Mouse (Mus musculus) MEL (cell line): Measurements from ENCODE around the gene Rxfp4.
"Not testable (repeated sequence)": the region's sequence is repeated elsewhere in the genome, so short reads cannot be mapped to it uniquely, and the experiment has no call there.

Experiments used
- CHD1 ChIP-seq: IDR thresholded peaks from 2 replicates; pipeline ENCODE4 v1.6.1; 2012; ENCODE audit warnings: low read depth, mild to moderate bottlenecking, inconsistent platforms, low read length, improper control_type of control experiment
- CHD2 ChIP-seq: IDR thresholded peaks from 2 replicates; pipeline ENCODE4 v1.6.1; 2011; ENCODE audit warnings: low read length, improper control_type of control experiment
- CTCF ChIP-seq, 3 experiments: IDR thresholded peaks in 2 of 3; conservative IDR thresholded peaks in 1 of 3; 2 replicates each; pipeline ENCODE4 v1.5.1; 2011 to 2012; ENCODE audit warnings: low read length in 3 of 3, low read depth in 2 of 3, mild to moderate bottlenecking in 2 of 3, improper control_type of control experiment in 1 of 3, inconsistent platforms in 1 of 3, mixed read lengths in 1 of 3, moderate library complexity in 1 of 3; ENCODE audit not compliant: control insufficient read depth in 1 of 3, insufficient read depth in 1 of 3, poor library complexity in 1 of 3, severe bottlenecking in 1 of 3
- EP300 ChIP-seq, 2 experiments: IDR thresholded peaks; 2 replicates each; pipeline ENCODE4 v1.6.1; 2011; ENCODE audit warnings: improper control_type of control experiment in 2 of 2, low read length in 2 of 2, low read depth in 1 of 2, mild to moderate bottlenecking in 1 of 2
- GATA1 ChIP-seq: IDR thresholded peaks from 2 replicates; pipeline ENCODE4 v1.6.1; 2011; ENCODE audit warnings: low read depth, low read length, improper control_type of control experiment
- HCFC1 ChIP-seq: IDR thresholded peaks from 2 replicates; pipeline ENCODE4 v1.6.1; 2012; ENCODE audit warnings: low read depth, mild to moderate bottlenecking, inconsistent platforms, low read length, improper control_type of control experiment, moderate library complexity
- KAT2A ChIP-seq: conservative IDR thresholded peaks from 2 replicates; pipeline ENCODE4 v1.6.1; 2012; ENCODE audit warnings: low read depth, low read length, improper control_type of control experiment, inconsistent platforms
- MAFK ChIP-seq: IDR thresholded peaks from 2 replicates; pipeline ENCODE4 v1.6.1; 2011; ENCODE audit warnings: low read depth, mild to moderate bottlenecking, low read length, improper control_type of control experiment, borderline replicate concordance
- MAX ChIP-seq: IDR thresholded peaks from 2 replicates; pipeline ENCODE4 v1.6.1; 2011; ENCODE audit warnings: low read length, improper control_type of control experiment
- MXI1 ChIP-seq: IDR thresholded peaks from 2 replicates; pipeline ENCODE4 v1.6.1; 2011; ENCODE audit warnings: mild to moderate bottlenecking, low read depth, low read length, improper control_type of control experiment
- POLR2A ChIP-seq, 2 experiments: IDR thresholded peaks; 2 replicates each; pipeline ENCODE4 v1.6.1; 2011 to 2012; ENCODE audit warnings: low read length in 2 of 2, mild to moderate bottlenecking in 2 of 2, control low read depth in 1 of 2, improper control_type of control experiment in 1 of 2, low read depth in 1 of 2, moderate library complexity in 1 of 2; ENCODE audit not compliant: control insufficient read depth in 1 of 2, insufficient read depth in 1 of 2, poor library complexity in 1 of 2
- TAL1 ChIP-seq: IDR thresholded peaks from 2 replicates; pipeline ENCODE4 v1.6.1; 2012; ENCODE audit warnings: mild to moderate bottlenecking, inconsistent platforms, low read length, moderate library complexity, mixed read lengths
- UBTF ChIP-seq: IDR thresholded peaks from 2 replicates; pipeline ENCODE4 v1.6.1; 2012; ENCODE audit warnings: low read depth, mild to moderate bottlenecking, inconsistent platforms, low read length, improper control_type of control experiment, moderate library complexity, borderline replicate concordance; ENCODE audit not compliant: insufficient read depth
- USF1 ChIP-seq: IDR thresholded peaks from 2 replicates; pipeline ENCODE4 v1.6.1; 2014; ENCODE audit warnings: low read depth, mild to moderate bottlenecking, inconsistent platforms, low read length, improper control_type of control experiment, moderate library complexity

GRCm38 (mm10) chr3:88605666-88606065 lies 47.3 kb downstream of the Rxfp4 start, which contains the start of gene Arhgef2:
- not testable (repeated sequence) for TF ChIP-seq MAX; UBTF; CTCF (IDR thresholded peaks at IDR 0.05 in 2 of 3, conservative IDR thresholded peaks at IDR 0.05 in 1 of 3; ENCODE audit: control insufficient read depth in 1 of 3, insufficient read depth in 1 of 3, low read depth in 2 of 3, low read length in 3 of 3, poor library complexity in 1 of 3, severe bottlenecking in 1 of 3); MAFK; CHD1; HCFC1; USF1; GATA1; KAT2A; POLR2A (IDR thresholded peaks at IDR 0.05; ENCODE audit: control insufficient read depth in 1 of 2, insufficient read depth in 1 of 2, low read depth in 1 of 2, low read length in 2 of 2, poor library complexity in 1 of 2); MXI1; EP300 (IDR thresholded peaks at IDR 0.05; ENCODE audit: low read depth in 1 of 2, low read length in 2 of 2); CHD2; TAL1
